Mouse (Mus musculus): ENCODE results near the gene Sdccag8. TPM values are rescaled to one million over a fixed set of nuclear protein-coding genes. Genes with fewer than 3 reads are reported as not detected.

Gene Sdccag8
- polyA plus RNA-seq, 1 experiment from 2014 or later, result 10.4 TPM

- H3K27me3 ChIP-seq (ENCODE audit: insufficient read depth, poor library complexity, severe bottlenecking), result no peaks in the 10 kb centered on the region
- WGBS, result 81% methylated on average over 4 of the region's 4 CpGs
- H3K36me3 ChIP-seq, result no peaks in the 10 kb centered on the region
- no peaks in the 10 kb centered on the region for H3K4me1 ChIP-seq
- H3K27ac ChIP-seq, result no peak overlapping the region
- no peaks in the 10 kb centered on the region for H3K9me3 ChIP-seq
- no peak for DNase-seq (ENCODE audit: low spot score)
- H3K4me3 ChIP-seq, result no peak overlapping the region
Observed at GRCm38 (mm10) chr1:177040058-177040457, 225.6 kb downstream of the Sdccag8 start.

GRCm38 (mm10) chr1:177045885-177046284, 231.4 kb downstream of the Sdccag8 start:
- no peak for DNase-seq (ENCODE audit: low spot score)
- H3K4me1 ChIP-seq, result no peaks in the 10 kb centered on the region
- H3K27ac ChIP-seq, result no peak overlapping the region
- H3K4me3 ChIP-seq, result no peak overlapping the region
- H3K9me3 ChIP-seq, result no peaks in the 10 kb centered on the region
- no peaks in the 10 kb centered on the region for H3K36me3 ChIP-seq
- H3K27me3 ChIP-seq (ENCODE audit: insufficient read depth, poor library complexity, severe bottlenecking), result no peaks in the 10 kb centered on the region

- Histone ChIP-seq H3K27ac (no peak overlapping the region), H3K4me3 (no peak overlapping the region), H3K36me3 (no peaks in the 10 kb centered on the region), H3K9me3 (no peaks in the 10 kb centered on the region), H3K27me3 (ENCODE audit: insufficient read depth, poor library complexity, severe bottlenecking) (no peaks in the 10 kb centered on the region), H3K4me1 (no peaks in the 10 kb centered on the region)
- DNase-seq (ENCODE audit: low spot score), result no peak
- 86% methylated on average over 2 of the region's 2 CpGs for WGBS
Observed at GRCm38 (mm10) chr1:177046963-177047362, 232.5 kb downstream of the Sdccag8 start.

GRCm38 (mm10) chr1:177048773-177049172, 234.3 kb downstream of the Sdccag8 start:
- no peak overlapping the region for H3K4me3 ChIP-seq
- no peak for DNase-seq (ENCODE audit: low spot score)
- 90% methylated on average over 2 of the region's 2 CpGs for whole genome bisulfite sequencing
- no peak overlapping the region for H3K27ac ChIP-seq
- no peaks in the 10 kb centered on the region for H3K27me3 ChIP-seq (ENCODE audit: insufficient read depth, poor library complexity, severe bottlenecking)
- no peaks in the 10 kb centered on the region for H3K4me1 ChIP-seq
- H3K9me3 ChIP-seq, result no peaks in the 10 kb centered on the region
- H3K36me3 ChIP-seq, result no peaks in the 10 kb centered on the region

GRCm38 (mm10) chr1:177051366-177051963, 237.0 kb downstream of the Sdccag8 start:
- H3K4me1 ChIP-seq, result no peaks in the 10 kb centered on the region
- H3K36me3 ChIP-seq, result no peaks in the 10 kb centered on the region
- H3K27me3 ChIP-seq (ENCODE audit: insufficient read depth, poor library complexity, severe bottlenecking), result no peaks in the 10 kb centered on the region
- no peak overlapping the region for H3K27ac ChIP-seq
- 92% methylated on average over 11 of the region's 11 CpGs for WGBS
- H3K9me3 ChIP-seq, result no peaks in the 10 kb centered on the region
- DNase-seq (ENCODE audit: low spot score), result no peak
- H3K4me3 ChIP-seq, result no peak overlapping the region

- no peak for DNase-seq (ENCODE audit: low spot score)
- Histone ChIP-seq H3K36me3 (no peaks in the 10 kb centered on the region), H3K9me3 (no peaks in the 10 kb centered on the region), H3K27ac (no peak overlapping the region), H3K27me3 (ENCODE audit: insufficient read depth, poor library complexity, severe bottlenecking) (no peaks in the 10 kb centered on the region), H3K4me1 (peaks cover 5% of the 10 kb centered on the region; the same call in 1 of the 2 replicates), H3K4me3 (no peak overlapping the region)
- WGBS, result 85% methylated on average over 2 of the region's 2 CpGs
Observed at GRCm38 (mm10) chr1:177054891-177055290, 240.4 kb downstream of the Sdccag8 start.

GRCm38 (mm10) chr1:177061761-177062160, 247.3 kb downstream of the Sdccag8 start:
- Histone ChIP-seq H3K27me3 (ENCODE audit: insufficient read depth, poor library complexity, severe bottlenecking) (no peaks in the 10 kb centered on the region), H3K9me3 (no peaks in the 10 kb centered on the region), H3K36me3 (peaks cover 7% of the 10 kb centered on the region; the same call in 1 of the 2 replicates), H3K27ac (no peak overlapping the region), H3K4me1 (peaks cover 5% of the 10 kb centered on the region; the same call in 1 of the 2 replicates), H3K4me3 (no peak overlapping the region)
- 83% methylated on average over 2 of the region's 2 CpGs for WGBS
- no peak for DNase-seq (ENCODE audit: low spot score)

GRCm38 (mm10) chr1:177065732-177066131, 251.3 kb downstream of the Sdccag8 start:
- H3K4me1 ChIP-seq, result no peaks in the 10 kb centered on the region
- H3K27me3 ChIP-seq (ENCODE audit: insufficient read depth, poor library complexity, severe bottlenecking), result no peaks in the 10 kb centered on the region
- no peak for DNase-seq (ENCODE audit: low spot score)
- H3K36me3 ChIP-seq, result peaks cover 7% of the 10 kb centered on the region; the same call in 1 of the 2 replicates
- no peaks in the 10 kb centered on the region for H3K9me3 ChIP-seq
- H3K27ac ChIP-seq, result no peak overlapping the region
- H3K4me3 ChIP-seq, result no peak overlapping the region

GRCm38 (mm10) chr1:177067123-177067646, 252.7 kb downstream of the Sdccag8 start:
- Histone ChIP-seq H3K27me3 (ENCODE audit: insufficient read depth, poor library complexity, severe bottlenecking) (no peaks in the 10 kb centered on the region), H3K4me1 (no peaks in the 10 kb centered on the region), H3K27ac (no peak overlapping the region), H3K9me3 (no peaks in the 10 kb centered on the region), H3K36me3 (0 out of 2 replicates have a peak, but pooled peaks cover under 1% of the 10 kb centered on the region), H3K4me3 (no peak overlapping the region)
- WGBS, result 82% methylated on average over 8 of the region's 8 CpGs
- no peak for DNase-seq (ENCODE audit: low spot score)

- Histone ChIP-seq H3K4me1 (no peaks in the 10 kb centered on the region), H3K9me3 (no peaks in the 10 kb centered on the region), H3K27ac (no peak overlapping the region), H3K27me3 (ENCODE audit: insufficient read depth, poor library complexity, severe bottlenecking) (no peaks in the 10 kb centered on the region), H3K4me3 (no peak overlapping the region), H3K36me3 (no peaks in the 10 kb centered on the region)
- 92% methylated on average over 2 of the region's 2 CpGs for WGBS
- no peak for DNase-seq (ENCODE audit: low spot score)
Observed at GRCm38 (mm10) chr1:177069161-177069560, 254.7 kb downstream of the Sdccag8 start.

MicroRNAs encoded within 50 kb of the gene (microRNA counts, 519-probe panel; counts per million panel counts)
- microRNA mmu-miR-350, result 4,427 counts per million, percentile 27 among the panel's probes with 10 or more counts

Small RNAs within 50 kb of the gene (microRNA-seq; reads per million reads assigned to microRNA genes)
- gene Gm25993, result not detected
- 396 reads per million, percentile 69 among the genes with 10 or more reads in this experiment for gene Mir350

Other genes with a start within 250 kb of the Sdccag8 start
- 24.6 and 25.1 TPM in 2 replicates for gene Cep170, start 593 bp upstream of the Sdccag8 start, polyA plus RNA-seq (2016; fragmentation: Nextera tagmentation; extraction: Ambion mirVana)